Mouse (Mus musculus): ENCODE data around the gene Acy3.

DNA sequence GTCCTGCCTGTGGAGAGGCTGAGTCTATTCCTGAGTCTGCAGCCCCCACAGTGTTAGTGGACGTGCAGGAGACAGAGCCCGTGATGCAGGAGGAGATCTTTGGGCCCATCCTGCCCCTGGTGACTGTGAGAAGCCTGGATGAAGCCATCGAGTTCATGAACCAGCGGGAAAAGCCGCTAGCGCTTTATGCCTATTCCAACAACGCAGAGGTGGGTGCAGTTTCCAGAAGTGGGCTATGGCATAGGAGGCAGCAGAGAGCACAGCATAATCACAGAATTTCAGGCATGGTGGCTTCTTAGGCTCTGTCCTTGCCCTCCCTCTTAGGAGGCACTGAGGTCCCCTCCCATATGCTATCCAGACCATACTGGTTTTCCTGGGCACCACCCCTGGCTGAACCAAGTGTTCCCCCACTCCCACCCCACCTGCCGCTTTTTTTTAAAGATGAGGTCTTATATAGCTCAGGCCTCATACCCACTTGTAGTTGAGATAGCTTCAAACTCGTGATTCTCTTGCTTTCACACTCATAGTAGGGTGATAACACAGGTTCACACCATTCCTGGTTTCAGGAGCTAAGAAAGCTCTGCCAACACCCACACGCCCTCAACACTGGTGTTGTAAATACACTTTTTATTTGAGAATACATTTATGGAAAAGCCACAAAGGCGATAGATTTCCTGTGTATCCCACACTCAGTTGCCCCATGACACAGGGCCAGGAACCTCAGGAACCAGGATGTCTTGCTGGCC is 19.9 kb upstream of the Acy3 start:
- TF ChIP-seq MEF2A (IDR thresholded peaks at IDR 0.05; ENCODE audit: extremely low read depth, insufficient replicate concordance, low read depth, low read length, poor library complexity, severe bottlenecking) (no peak), USF1 (IDR thresholded peaks at IDR 0.05; ENCODE audit: low read depth, low read length) (no peak), CTCF (IDR thresholded peaks at IDR 0.05 in 2 of 3, conservative IDR thresholded peaks at IDR 0.05 in 1 of 3; ENCODE audit: control insufficient read depth in 1 of 3, insufficient read depth in 1 of 3, low read depth in 2 of 3, low read length in 3 of 3, poor library complexity in 1 of 3, severe bottlenecking in 1 of 3) (peak in 1 of 3 experiments; percentile 6; a peak in 1 of 6 replicates), POLR2A (IDR thresholded peaks at IDR 0.05; ENCODE audit: control insufficient read depth in 1 of 2, insufficient read depth in 1 of 2, low read depth in 1 of 2, low read length in 2 of 2, poor library complexity in 1 of 2) (no peak), NRF1 (IDR thresholded peaks at IDR 0.05; ENCODE audit: insufficient read depth, low read depth, low read length, poor library complexity, severe bottlenecking) (no peak), GATA1 (IDR thresholded peaks at IDR 0.05; ENCODE audit: low read depth, low read length) (no peak), MAZ (IDR thresholded peaks at IDR 0.05; ENCODE audit: low read depth, low read length) (no peak), EP300 (IDR thresholded peaks at IDR 0.05; ENCODE audit: low read depth in 1 of 2, low read length in 2 of 2) (no peak), ZC3H11A (IDR thresholded peaks at IDR 0.05; ENCODE audit: low read depth, low read length) (no peak), E2F4 (IDR thresholded peaks at IDR 0.05; ENCODE audit: borderline replicate concordance, low read depth, low read length) (no peak), ZNF384 (IDR thresholded peaks at IDR 0.05; ENCODE audit: low read depth, low read length) (no peak), TBP (IDR thresholded peaks at IDR 0.05; ENCODE audit: low read depth, low read length) (no peak), MXI1 (IDR thresholded peaks at IDR 0.05; ENCODE audit: low read depth, low read length) (no peak), CHD2 (IDR thresholded peaks at IDR 0.05; ENCODE audit: low read length) (no peak)

Measured in MEL (cell line).